Mouse (Mus musculus) liver, embryonic 11.5 days (tissue): ENCODE measurements around the gene Taf6. TPM values are rescaled to one million over a fixed set of nuclear protein-coding genes. Genes with fewer than 3 reads are reported as not detected.

Experiments
- ATAC-seq: fragments of 200-750 bp; cut with Nextera tagmentation; replicated peaks from 2 replicates; pipeline ENCODE4 v1.8.0; 2017; ENCODE audit warnings: moderate number of reproducible peaks, mild to moderate bottlenecking, moderate TSS enrichment, moderate library complexity; ENCODE audit not compliant: low FRiP score
- DNase-seq: peaks from one replicate; pipeline ENCODE4 v3.0.0-alpha.2; 2017; ENCODE audit warnings: low spot score
- H3K27ac ChIP-seq: fragments of 300-500 bp; sonication (generic); 2 replicates; pipeline ENCODE4 v1.5.1; 2014; ENCODE audit warnings: mild to moderate bottlenecking, low read depth, low read length, control low read depth
- H3K27me3 ChIP-seq: fragments of 300-500 bp; sonication (generic); replicated peaks from 2 replicates; pipeline ENCODE4 v1.6.1; 2014; ENCODE audit warnings: low read length, mixed read lengths; ENCODE audit not compliant: control insufficient read depth, insufficient read depth
- H3K36me3 ChIP-seq: fragments of 300-500 bp; sonication (generic); 2 replicates; pipeline ENCODE4 v1.6.1; 2014; ENCODE audit warnings: mild to moderate bottlenecking, low read length, moderate library complexity, mixed read lengths; ENCODE audit not compliant: control insufficient read depth, insufficient read depth
- H3K4me1 ChIP-seq: fragments of 300-500 bp; sonication (generic); replicated peaks from 2 replicates; pipeline ENCODE4 v1.6.1; 2014; ENCODE audit warnings: low read length, mixed read lengths; ENCODE audit not compliant: control insufficient read depth, insufficient read depth
- H3K4me2 ChIP-seq: fragments of 300-500 bp; sonication (generic); 2 replicates; pipeline ENCODE4 v1.6.1; 2014; ENCODE audit warnings: mild to moderate bottlenecking, control low read depth, moderate library complexity
- H3K4me3 ChIP-seq: fragments of 300-500 bp; sonication (generic); 2 replicates; pipeline ENCODE4 v1.5.1; 2014; ENCODE audit warnings: low read depth, low read length, control low read depth
- H3K9ac ChIP-seq: fragments of 300-500 bp; sonication (generic); 2 replicates; pipeline ENCODE4 v1.6.1; 2014; ENCODE audit warnings: low read depth, low read length, control low read depth
- H3K9me3 ChIP-seq: fragments of 300-500 bp; sonication (generic); 2 replicates; pipeline ENCODE4 v1.6.1; 2016; ENCODE audit warnings: low read length, inconsistent platforms, mixed read lengths; ENCODE audit not compliant: control insufficient read depth
- WGBS: fragments of 180-500 bp; shearing (Covaris S2); extraction: QIAGEN DNeasy Blood & Tissue Kit; methylation state at CpG from one replicate; pipeline ENCODE4 v1.1.7; 2014; 5-methylcytosine and 5-hydroxymethylcytosine counted together
- microRNA counts: library from miRNA; unstranded; fragments of <30 nt; microRNA quantifications from one replicate; lab custom pipeline; 2015
- microRNA-seq: library from miRNA; unstranded; fragments of <30 nt; microRNA quantifications from one replicate; pipeline ENCODE4, GENCODE M21; 2017; ENCODE audit warnings: borderline number of aligned reads
- polyA plus RNA-seq: library from polyadenylated mRNA; unstranded; fragments of >200 nt; fragmentation: Nextera tagmentation; extraction: Ambion mirVana; gene quantifications from 2 replicates; pipeline ENCODE4 v1.2.1, GENCODE M21; 2014

The Taf6 gene
- polyA plus RNA-seq, 1 experiment from 2014 or later = 95.0 TPM

- peaks cover 9% of the 10 kb centered on the region for H3K4me1 ChIP-seq
- ATAC-seq (no peak), DNase-seq (no peak)
- H3K4me2 ChIP-seq = no peak overlapping the region
- WGBS = 86% methylated on average over 5 of the region's 5 CpGs
- no peak overlapping the region for H3K9ac ChIP-seq
- H3K36me3 ChIP-seq = peaks cover 32% of the 10 kb centered on the region
- H3K27me3 ChIP-seq = no peaks in the 10 kb centered on the region
- H3K9me3 ChIP-seq = no peaks in the 10 kb centered on the region
- no peak overlapping the region for H3K4me3 ChIP-seq
- H3K27ac ChIP-seq = no peak overlapping the region
Measured at GRCm38 (mm10) chr5:138132425-138133064, 54.7 kb downstream of the Taf6 start.

MicroRNA genes within 50 kb of the gene (microRNA counts, 519-probe panel; counts per million panel counts)
- microRNA mmu-miR-106b (lab: Ali Mortazavi, UCI) = 6,723 counts per million, percentile 83 among the panel's probes with 10 or more counts
- 7,559 counts per million, percentile 92 among the panel's probes with 10 or more counts for microRNA mmu-miR-25 (lab: Ali Mortazavi, UCI)
- microRNA mmu-miR-93 (lab: Ali Mortazavi, UCI) = 6,688 counts per million, percentile 82 among the panel's probes with 10 or more counts

Small RNA genes within 50 kb of the gene (microRNA-seq; reads per million reads assigned to microRNA genes)
- gene Mir106b (8,591 reads per million, percentile 93 among the genes with 10 or more reads in this experiment), gene Mir25 (976 reads per million, percentile 71 among the genes with 10 or more reads in this experiment), gene Mir93 (19,114 reads per million, percentile 97 among the genes with 10 or more reads in this experiment)

Other genes with a start within 250 kb of the Taf6 start
- gene Gjc3, start 224.4 kb downstream of the Taf6 start, polyA plus RNA-seq = 0.14 TPM in 1 of 2 replicates, not detected in the other
- not detected in 2 replicates for gene Azgp1, start 205.9 kb downstream of the Taf6 start, polyA plus RNA-seq
- not detected in 2 replicates for gene Smok3a, start 166.2 kb downstream of the Taf6 start, polyA plus RNA-seq
- not detected in 2 replicates for gene Smok3b, start 166.0 kb downstream of the Taf6 start, polyA plus RNA-seq
- gene Smok3c, start 134.3 kb downstream of the Taf6 start, polyA plus RNA-seq = not detected in 2 replicates
- 15.8 and 18.0 TPM in 2 replicates for gene Zkscan1, start 102.4 kb downstream of the Taf6 start, polyA plus RNA-seq
- 33.9 TPM in 2 replicates for gene Zscan21, start 70.5 kb downstream of the Taf6 start, polyA plus RNA-seq
- gene Zfp113, start 31.7 kb downstream of the Taf6 start, polyA plus RNA-seq = 8.0 and 9.0 TPM in 2 replicates
- gene Cops6, start 26.4 kb downstream of the Taf6 start, polyA plus RNA-seq = 251 and 257 TPM in 2 replicates
- gene Ap4m1, start 15.4 kb downstream of the Taf6 start, polyA plus RNA-seq = 11.3 and 14.2 TPM in 2 replicates
- 308 and 341 TPM in 2 replicates for gene Mcm7, start 15.0 kb downstream of the Taf6 start, polyA plus RNA-seq
- gene Cnpy4, start within 50 bp of the Taf6 start, polyA plus RNA-seq = 36.0 and 38.7 TPM in 2 replicates
- gene Mblac1, start 6.9 kb upstream of the Taf6 start, polyA plus RNA-seq = 5.8 and 6.3 TPM in 2 replicates
- gene Nxpe5, start 38.4 kb upstream of the Taf6 start, polyA plus RNA-seq = not detected in 2 replicates
- 40.3 and 49.2 TPM in 2 replicates for gene Lamtor4, start 68.0 kb upstream of the Taf6 start, polyA plus RNA-seq
- gene BC037034, start 76.6 kb upstream of the Taf6 start, polyA plus RNA-seq = 6.8 and 7.2 TPM in 2 replicates
- gene Gal3st4, start 85.4 kb upstream of the Taf6 start, polyA plus RNA-seq = 0.60 and 0.96 TPM in 2 replicates
- gene Gm43720, start 92.5 kb upstream of the Taf6 start, polyA plus RNA-seq = 0.05 and 0.12 TPM in 2 replicates
- gene Gpc2, start 92.6 kb upstream of the Taf6 start, polyA plus RNA-seq = 1.9 and 2.7 TPM in 2 replicates
- gene Stag3, start 92.8 kb upstream of the Taf6 start, polyA plus RNA-seq = 7.1 and 8.1 TPM in 2 replicates
- 0.39 and 0.47 TPM in 2 replicates for gene Pvrig, start 154.5 kb upstream of the Taf6 start, polyA plus RNA-seq